Mouse (Mus musculus) midbrain, embryonic 14.5 days (tissue): ENCODE data around the gene 4931400O07Rik. TPM values are rescaled to one million over a fixed set of nuclear protein-coding genes. Genes with fewer than 3 reads are reported as not detected.

Experiments
- ATAC-seq: fragments of 200-750 bp; cut with Nextera tagmentation; 2 replicates; pipeline ENCODE4 v1.8.0; 2017; ENCODE audit warnings: moderate number of reproducible peaks, moderate library complexity; ENCODE audit not compliant: low FRiP score, low TSS enrichment
- DNase-seq: peaks from one replicate; pipeline ENCODE4 v3.0.0-alpha.2; 2015
- H3K27ac ChIP-seq: fragments of 300-500 bp; sonication (generic); replicated peaks from 2 replicates; pipeline ENCODE4 v1.5.1; 2014; ENCODE audit warnings: mild to moderate bottlenecking, low read depth, low read length, moderate library complexity
- H3K27me3 ChIP-seq: fragments of 300-500 bp; sonication (generic); 2 replicates; pipeline ENCODE4 v1.6.1; 2014; ENCODE audit warnings: low read length, control low read depth, mixed read lengths; ENCODE audit not compliant: control insufficient read depth, insufficient read depth
- H3K36me3 ChIP-seq: fragments of 300-500 bp; sonication (generic); 2 replicates; pipeline ENCODE4 v1.6.1; 2014; ENCODE audit warnings: low read length, control low read depth; ENCODE audit not compliant: control insufficient read depth, insufficient read depth
- H3K4me1 ChIP-seq: fragments of 300-500 bp; sonication (generic); 2 replicates; pipeline ENCODE4 v1.6.1; 2014; ENCODE audit warnings: mild to moderate bottlenecking, antibody characterized with exemption, low read length, control low read depth; ENCODE audit not compliant: control insufficient read depth, insufficient read depth
- H3K4me2 ChIP-seq: fragments of 300-500 bp; sonication (generic); 2 replicates; pipeline ENCODE4 v1.6.1; 2014; ENCODE audit warnings: mild to moderate bottlenecking, low read length, moderate library complexity
- H3K4me3 ChIP-seq: fragments of 300-500 bp; sonication (generic); replicated peaks from 2 replicates; pipeline ENCODE4 v1.5.1; 2014; ENCODE audit warnings: low read depth, low read length
- H3K9ac ChIP-seq: fragments of 300-500 bp; sonication (generic); replicated peaks from 2 replicates; pipeline ENCODE4 v1.6.1; 2014; ENCODE audit warnings: mild to moderate bottlenecking, low read length, moderate library complexity
- H3K9me3 ChIP-seq: fragments of 300-500 bp; sonication (generic); 2 replicates; pipeline ENCODE4 v1.6.1; 2016; ENCODE audit warnings: low read length, control low read depth, mixed read lengths; ENCODE audit not compliant: control insufficient read depth
- WGBS: fragments of 180-500 bp; shearing (Covaris S2); extraction: QIAGEN DNeasy Blood & Tissue Kit; methylation state at CpG from one replicate; pipeline ENCODE4 v1.1.7; 2014; 5-methylcytosine and 5-hydroxymethylcytosine counted together
- polyA plus RNA-seq: library from polyadenylated mRNA; unstranded; fragments of >200 nt; fragmentation: Nextera tagmentation; extraction: Ambion mirVana; gene quantifications from 2 replicates; pipeline ENCODE4 v1.2.1, GENCODE M21; 2014

4931400O07Rik gene
- not detected in 2 replicates for polyA plus RNA-seq

GRCm38 (mm10) chrX:62467691-62468090 is at the start of gene 4931400O07Rik:
Gene 4931400O07Rik, plus strand, starts transcription at chrX:62467991.
- Histone ChIP-seq H3K9me3 (no peaks in the 10 kb centered on the region), H3K27me3 (no peaks in the 10 kb centered on the region), H3K9ac (no peak within 1 kb of the TSS), H3K36me3 (no peaks in the 10 kb centered on the region), H3K4me2 (no peak within 1 kb of the TSS), H3K4me3 (no peak within 1 kb of the TSS), H3K4me1 (no peaks in the 10 kb centered on the region), H3K27ac (no peak within 1 kb of the TSS)
- 89% methylated on average over 2 of the region's 2 CpGs for WGBS
- ATAC-seq (no peak), DNase-seq (no peak)

Other genes with a start within 250 kb of the 4931400O07Rik start
- not detected in 2 replicates for gene 4933402E13Rik, start 184.5 kb upstream of the 4931400O07Rik start, polyA plus RNA-seq